Mouse (Mus musculus): ENCODE measurements at regions not wholly inside any gene's neighbourhood (a gene's known extent, or its start where the extent isn't known, plus 50 kb on each side); places are given as distances from the start of the nearest gene placed in this dataset.
A peak's percentile ranks its signal among the peaks of the same experiment; 100 is the strongest.

- Histone ChIP-seq H3K36me3 (ENCODE audit: inconsistent target) (no peaks in the 10 kb centered on the region), H3K4me3 (ENCODE audit: inconsistent target) (no peak overlapping the region), H3K27ac (peak overlapping the region; percentile 80), H3K79me2 (ENCODE audit: inconsistent target) (no peaks in the 10 kb centered on the region)
- WGBS (ENCODE audit: missing documents) = 11% methylated on average over 3 of the region's 3 CpGs
Measured at GRCm38 (mm10) chr6:72037639-72038038, 59.8 kb upstream of the St3gal5 start.

GRCm38 (mm10) chr6:72043881-72044625 is 53.3 kb upstream of the St3gal5 start:
- WGBS (ENCODE audit: missing documents) = over 99% methylated on average over 7 of the region's 7 CpGs

More at GRCm38 (mm10) chr6:72043881-72044625, 53.3 kb upstream of the St3gal5 start:
- no peaks in the 10 kb centered on the region for H3K36me3 ChIP-seq (ENCODE audit: inconsistent target)
- H3K4me3 ChIP-seq (ENCODE audit: inconsistent target) = no peak overlapping the region
- no peak overlapping the region for H3K27ac ChIP-seq
- no peaks in the 10 kb centered on the region for H3K79me2 ChIP-seq (ENCODE audit: inconsistent target)

All from macrophage (primary cell).